Mouse (Mus musculus): Measurements from ENCODE around the gene Dglucy. TPM values are rescaled to one million over a fixed set of nuclear protein-coding genes. Genes with fewer than 3 reads are reported as not detected.

Gene Dglucy
- total and polyA plus RNA-seq, 3 experiments: 9.0 to 18.8 (median 14.6) TPM

- DNase-seq: peak; percentile 81
These were observed 62.4 kb downstream of the Dglucy start for GRCm38 (mm10) chr12:100841211-100841792.

- no peak for DNase-seq
These were observed 64.3 kb downstream of the Dglucy start for GRCm38 (mm10) chr12:100843171-100843570.

GRCm38 (mm10) chr12:100844546-100844945 is 65.7 kb downstream of the Dglucy start:
- no peak for DNase-seq

GRCm38 (mm10) chr12:100845829-100846228 is 67.0 kb downstream of the Dglucy start:
- no peak for DNase-seq

GRCm38 (mm10) chr12:100846566-100846965 is 67.7 kb downstream of the Dglucy start:
- DNase-seq: no peak

- no peak for DNase-seq
These were observed 68.7 kb downstream of the Dglucy start for GRCm38 (mm10) chr12:100847437-100848080.

GRCm38 (mm10) chr12:100849421-100850138 is 70.7 kb downstream of the Dglucy start:
- peak; percentile 39 for DNase-seq

- no peak for DNase-seq
These were observed 73.5 kb downstream of the Dglucy start for GRCm38 (mm10) chr12:100852370-100852769.

- no peak for DNase-seq
These were observed 77.5 kb downstream of the Dglucy start for GRCm38 (mm10) chr12:100856337-100856736.

- DNase-seq: no peak
These were observed 78.9 kb downstream of the Dglucy start for GRCm38 (mm10) chr12:100857791-100858190.

- DNase-seq: no peak
These were observed 83.4 kb downstream of the Dglucy start for GRCm38 (mm10) chr12:100862272-100862671.

- no peak for DNase-seq
These were observed 84.1 kb downstream of the Dglucy start for GRCm38 (mm10) chr12:100862856-100863446.

GRCm38 (mm10) chr12:100865072-100865471 is 86.2 kb downstream of the Dglucy start:
- DNase-seq: no peak

- DNase-seq: no peak
These were observed 86.7 kb downstream of the Dglucy start for GRCm38 (mm10) chr12:100865509-100866078.

GRCm38 (mm10) chr12:100867097-100867496 is 88.2 kb downstream of the Dglucy start:
- DNase-seq: no peak

GRCm38 (mm10) chr12:100868049-100868622 is 89.3 kb downstream of the Dglucy start:
- DNase-seq: no peak

- no peak for DNase-seq
These were observed 92.4 kb downstream of the Dglucy start for GRCm38 (mm10) chr12:100871234-100871633.

GRCm38 (mm10) chr12:100871841-100872240 is 93.0 kb downstream of the Dglucy start:
- DNase-seq: no peak

- DNase-seq: no peak
These were observed 94.8 kb downstream of the Dglucy start for GRCm38 (mm10) chr12:100873612-100874011.

- DNase-seq: no peak
These were observed 96.7 kb downstream of the Dglucy start for GRCm38 (mm10) chr12:100875553-100875952.

- no peak for DNase-seq
These were observed 97.1 kb downstream of the Dglucy start for GRCm38 (mm10) chr12:100875960-100876359.

- DNase-seq: no peak
These were observed 99.1 kb downstream of the Dglucy start for GRCm38 (mm10) chr12:100877936-100878335.
